Mouse (Mus musculus) stomach, embryonic 14.5 days (tissue): Measurements from ENCODE around the gene Pnmal1. TPM values are rescaled to one million over a fixed set of nuclear protein-coding genes. Genes with fewer than 3 reads are reported as not detected.

ENCODE experiments used
- ATAC-seq: fragments of 200-750 bp; cut with Nextera tagmentation; 2 replicates; pipeline ENCODE4 v1.8.0; 2017; ENCODE audit warnings: low read depth, moderate TSS enrichment; ENCODE audit not compliant: insufficient number of reproducible peaks, insufficient read depth, low FRiP score
- H3K27ac ChIP-seq: fragments of 300-500 bp; sonication (generic); 2 replicates; pipeline ENCODE4 v1.5.1; 2014; ENCODE audit warnings: mild to moderate bottlenecking, low read length, moderate library complexity, mixed read lengths
- H3K27me3 ChIP-seq: fragments of 300-500 bp; sonication (generic); 2 replicates; pipeline ENCODE4 v1.6.1; 2014; ENCODE audit warnings: low read length, control low read depth, mixed read lengths; ENCODE audit not compliant: control insufficient read depth, insufficient read depth
- H3K36me3 ChIP-seq: fragments of 300-500 bp; sonication (generic); 2 replicates; pipeline ENCODE4 v1.6.1; 2014; ENCODE audit warnings: mild to moderate bottlenecking, control low read depth, low read length, moderate library complexity, mixed read lengths; ENCODE audit not compliant: control insufficient read depth, insufficient read depth
- H3K4me1 ChIP-seq: fragments of 300-500 bp; sonication (generic); 2 replicates; pipeline ENCODE4 v1.6.1; 2014; ENCODE audit warnings: low read length, control low read depth, mixed read lengths; ENCODE audit not compliant: control insufficient read depth, insufficient read depth
- H3K4me2 ChIP-seq: fragments of 300-500 bp; sonication (generic); replicated peaks from 2 replicates; pipeline ENCODE4 v1.6.1; 2014; ENCODE audit warnings: low read depth, low read length, control low read depth
- H3K4me3 ChIP-seq: fragments of 300-500 bp; sonication (generic); 2 replicates; pipeline ENCODE4 v1.5.1; 2014; ENCODE audit warnings: low read depth, low read length, control low read depth
- H3K9ac ChIP-seq: fragments of 300-500 bp; sonication (generic); replicated peaks from 2 replicates; pipeline ENCODE4 v1.6.1; 2014; ENCODE audit warnings: low read depth, mild to moderate bottlenecking, control low read depth, low read length, moderate library complexity, mixed read lengths
- H3K9me3 ChIP-seq: fragments of 300-500 bp; sonication (generic); 2 replicates; pipeline ENCODE4 v1.6.1; 2016; ENCODE audit warnings: low read depth, low read length, control low read depth; ENCODE audit not compliant: control insufficient read depth
- WGBS: fragments of 180-500 bp; shearing (Covaris S2); extraction: QIAGEN DNeasy Blood & Tissue Kit; methylation state at CpG from one replicate; pipeline ENCODE4 v1.1.7; 2014; 5-methylcytosine and 5-hydroxymethylcytosine counted together
- polyA plus RNA-seq: library from polyadenylated mRNA; unstranded; fragments of >200 nt; fragmentation: Nextera tagmentation; extraction: Ambion mirVana; gene quantifications from 2 replicates; pipeline ENCODE4 v1.2.1, GENCODE M21; 2014

Gene Pnmal1
- polyA plus RNA-seq, 1 experiment from 2014 or later = 4.2 TPM

DNA sequence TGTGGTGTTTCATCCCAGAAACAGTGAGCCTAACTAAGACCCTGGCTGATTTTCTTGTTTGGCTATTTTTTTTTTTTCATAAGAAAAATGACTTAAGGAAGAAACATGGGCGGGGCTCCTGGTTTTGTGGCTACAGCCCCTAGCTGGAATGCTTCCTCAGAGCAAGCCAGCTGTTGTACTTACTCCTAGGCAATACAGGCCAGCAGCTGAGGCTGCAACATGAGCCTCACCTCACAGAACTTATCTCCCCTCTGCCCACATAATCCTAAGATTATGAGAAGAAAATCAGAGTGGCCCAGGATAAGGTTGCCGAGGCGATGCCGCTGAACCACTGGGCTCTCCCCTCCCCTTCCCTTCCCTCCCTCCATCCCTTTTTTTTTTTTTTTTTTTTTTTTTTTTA is 3.8 kb upstream of the Pnmal1 start:
- H3K36me3 ChIP-seq = no peaks in the 10 kb centered on the region
- H3K27ac ChIP-seq = no peak overlapping the region
- no peak overlapping the region for H3K4me2 ChIP-seq
- H3K9ac ChIP-seq = no peak overlapping the region
- no peaks in the 10 kb centered on the region for H3K9me3 ChIP-seq
- WGBS = 56% methylated on average over 4 of the region's 4 CpGs
- H3K4me1 ChIP-seq = no peaks in the 10 kb centered on the region
- ATAC-seq = no peak
- no peaks in the 10 kb centered on the region for H3K27me3 ChIP-seq
- no peak overlapping the region for H3K4me3 ChIP-seq

DNA sequence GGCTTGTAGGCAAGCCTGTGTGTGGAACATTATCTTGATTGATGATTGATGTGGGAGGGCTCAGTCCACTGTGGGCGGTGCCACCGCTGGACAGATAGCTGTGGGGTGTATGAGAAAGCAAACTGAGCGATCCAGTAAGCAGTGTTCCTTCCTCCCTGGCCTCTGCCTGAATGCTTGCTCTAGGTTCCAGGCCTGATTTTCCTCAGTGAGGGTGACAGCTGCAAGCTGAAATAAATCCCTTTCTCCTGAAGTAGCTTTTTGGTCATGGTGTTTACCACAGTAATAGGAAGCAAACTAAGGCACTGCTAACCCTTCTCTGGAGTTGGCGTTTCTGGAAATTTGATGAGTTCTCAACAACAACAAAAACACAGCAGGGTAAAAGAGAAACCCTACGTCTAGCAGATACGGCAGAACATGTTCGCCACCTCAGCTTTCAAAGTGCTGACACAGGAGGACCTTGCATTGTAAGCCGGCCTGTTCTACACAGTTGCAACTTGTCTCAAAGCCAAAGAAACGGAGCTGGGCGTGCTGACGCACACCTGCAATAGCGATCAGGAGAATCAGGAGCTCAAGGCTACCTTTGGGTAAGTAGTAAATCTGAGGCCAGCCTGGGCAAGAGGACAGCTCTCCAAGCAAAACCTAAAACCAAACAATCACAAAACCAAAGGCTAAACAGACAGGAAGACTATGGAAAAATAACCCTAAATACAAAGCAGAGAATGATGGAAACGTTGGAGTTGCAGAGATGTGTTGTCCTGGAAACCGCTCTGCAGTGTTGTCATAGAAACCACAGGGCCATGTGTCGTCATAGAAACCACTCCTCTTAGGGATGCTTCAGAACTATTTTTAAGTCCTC is 2.8 kb upstream of the Pnmal1 start:
- 63% methylated on average over 15 of the region's 15 CpGs for WGBS
- no peaks in the 10 kb centered on the region for H3K27me3 ChIP-seq
- H3K36me3 ChIP-seq = no peaks in the 10 kb centered on the region
- H3K4me3 ChIP-seq = no peak overlapping the region
- no peaks in the 10 kb centered on the region for H3K9me3 ChIP-seq
- H3K27ac ChIP-seq = no peak overlapping the region
- no peak for ATAC-seq
- no peak overlapping the region for H3K4me2 ChIP-seq
- H3K4me1 ChIP-seq = no peaks in the 10 kb centered on the region
- no peak overlapping the region for H3K9ac ChIP-seq

DNA sequence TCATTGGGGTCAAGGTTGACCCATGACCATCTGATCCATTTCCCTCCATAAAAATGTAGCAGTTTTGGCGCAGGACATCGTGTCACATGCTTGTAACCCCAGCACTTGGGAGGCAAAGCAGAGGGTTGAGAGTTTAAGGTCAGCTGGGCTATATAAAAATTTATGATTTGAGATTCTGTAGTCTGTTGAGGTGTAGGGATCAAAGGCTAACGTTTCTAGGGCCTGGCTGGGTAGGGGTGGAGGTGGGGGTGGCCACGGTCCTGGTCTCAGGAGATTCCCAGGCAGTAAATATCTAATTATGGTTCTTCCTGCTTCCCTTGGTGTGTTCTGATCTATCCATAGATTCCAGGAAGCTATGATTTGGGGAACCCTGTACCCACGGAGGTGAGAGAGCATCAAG is 2.2 kb downstream of the Pnmal1 start:
- Histone ChIP-seq H3K9ac (no peak overlapping the region), H3K27me3 (no peaks in the 10 kb centered on the region), H3K36me3 (no peaks in the 10 kb centered on the region), H3K27ac (no peak overlapping the region), H3K4me2 (no peak overlapping the region), H3K4me1 (no peaks in the 10 kb centered on the region), H3K4me3 (no peak overlapping the region), H3K9me3 (no peaks in the 10 kb centered on the region)
- ATAC-seq = no peak
- 75% methylated on average over 5 of the region's 5 CpGs for WGBS

DNA sequence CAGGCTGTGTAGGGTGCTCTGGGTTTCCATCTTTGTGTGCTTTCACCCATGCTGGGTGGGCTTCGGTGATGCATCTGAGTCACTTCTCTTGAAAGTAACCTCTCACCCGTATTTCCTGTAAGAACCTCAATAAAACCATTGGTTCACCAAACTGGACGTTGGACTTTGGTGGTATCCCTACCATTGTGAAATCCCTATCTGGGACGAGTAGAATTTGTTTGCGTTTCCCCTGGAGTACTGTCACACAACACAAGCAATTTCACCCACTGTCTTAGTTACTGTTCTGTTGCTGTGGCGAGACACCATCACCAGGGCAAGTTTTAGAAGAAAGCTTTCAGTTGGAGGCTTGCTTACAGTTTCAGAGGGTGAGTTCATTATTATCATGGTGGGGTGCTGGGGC is 8.9 kb downstream of the Pnmal1 start:
- H3K9ac ChIP-seq = no peak overlapping the region
- H3K9me3 ChIP-seq = no peaks in the 10 kb centered on the region
- no peak overlapping the region for H3K27ac ChIP-seq
- H3K4me2 ChIP-seq = no peak overlapping the region
- H3K36me3 ChIP-seq = no peaks in the 10 kb centered on the region
- H3K4me3 ChIP-seq = no peak overlapping the region
- WGBS = 85% methylated on average over 6 of the region's 6 CpGs
- ATAC-seq = no peak
- no peaks in the 10 kb centered on the region for H3K4me1 ChIP-seq
- no peaks in the 10 kb centered on the region for H3K27me3 ChIP-seq

DNA sequence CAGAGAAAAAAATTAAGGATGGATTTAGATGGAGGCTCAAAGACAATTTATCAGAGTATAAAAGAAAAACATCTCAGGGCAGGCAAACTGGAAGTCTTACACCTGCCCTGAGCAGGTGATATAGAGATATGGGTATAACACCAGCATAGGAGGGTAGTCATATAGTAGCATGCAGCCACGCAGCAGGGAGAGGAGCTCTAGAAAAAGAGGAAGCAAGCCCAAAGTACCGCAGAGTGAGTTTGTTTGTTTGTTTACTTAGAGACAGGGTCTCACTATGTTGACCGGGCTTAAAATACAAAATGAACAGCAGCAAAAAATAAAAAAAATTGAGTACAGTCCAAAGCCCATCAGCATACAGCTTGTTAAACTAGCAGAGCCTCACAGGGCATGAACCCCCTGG is 11.7 kb downstream of the Pnmal1 start:
- no peaks in the 10 kb centered on the region for H3K27me3 ChIP-seq
- no peak overlapping the region for H3K4me2 ChIP-seq
- WGBS = 88% methylated on average over 3 of the region's 3 CpGs
- H3K27ac ChIP-seq = no peak overlapping the region
- H3K36me3 ChIP-seq = no peaks in the 10 kb centered on the region
- H3K4me1 ChIP-seq = no peaks in the 10 kb centered on the region
- no peak overlapping the region for H3K9ac ChIP-seq
- H3K4me3 ChIP-seq = no peak overlapping the region
- no peaks in the 10 kb centered on the region for H3K9me3 ChIP-seq
- no peak for ATAC-seq

DNA sequence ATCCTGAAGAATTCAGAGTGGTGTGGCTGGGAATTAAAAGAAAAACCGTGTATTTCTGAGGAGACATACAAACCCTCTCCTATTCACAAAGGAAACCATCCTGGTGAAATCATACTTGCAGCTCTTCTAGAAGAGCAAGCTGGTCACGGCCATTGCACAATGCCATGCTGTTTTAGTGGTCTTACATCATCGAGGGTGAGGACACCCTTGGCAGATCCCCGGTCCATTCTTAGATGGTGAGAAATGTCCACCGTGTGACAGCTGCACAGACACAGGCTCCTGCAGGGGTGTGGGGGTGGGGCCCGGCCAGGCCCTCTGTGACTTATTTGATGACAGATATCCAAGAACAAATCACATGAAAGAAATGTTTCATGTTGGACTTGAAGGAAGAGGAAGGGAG is 14.5 kb downstream of the Pnmal1 start:
- Histone ChIP-seq H3K27ac (no peak overlapping the region), H3K27me3 (no peaks in the 10 kb centered on the region), H3K4me3 (no peak overlapping the region), H3K4me1 (no peaks in the 10 kb centered on the region), H3K4me2 (no peak overlapping the region), H3K9me3 (no peaks in the 10 kb centered on the region), H3K36me3 (no peaks in the 10 kb centered on the region), H3K9ac (no peak overlapping the region)
- 69% methylated on average over 6 of the region's 6 CpGs for WGBS
- no peak for ATAC-seq

DNA sequence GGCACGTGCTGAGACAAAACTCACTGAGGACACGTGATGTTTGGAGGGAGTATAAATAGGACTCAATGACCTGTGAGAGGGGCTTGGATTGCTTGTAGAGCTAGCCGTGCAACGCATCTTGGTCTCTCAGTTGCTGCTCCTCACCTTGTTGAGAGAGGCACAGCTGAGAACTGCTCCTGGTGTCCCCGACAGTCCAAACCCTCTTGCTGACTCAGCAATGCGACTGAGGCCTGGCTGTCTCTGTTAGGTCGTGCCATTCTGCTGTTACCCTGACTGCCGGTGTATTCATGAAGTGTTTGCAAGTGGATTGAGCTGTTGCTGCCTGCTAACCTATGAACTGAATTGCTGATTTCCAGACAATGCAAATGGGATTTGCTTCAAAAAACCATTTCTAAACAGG is 16.8 kb downstream of the Pnmal1 start:
- Histone ChIP-seq H3K27me3 (no peaks in the 10 kb centered on the region), H3K36me3 (no peaks in the 10 kb centered on the region), H3K4me1 (peaks cover 3% of the 10 kb centered on the region; the same call in 1 of the 2 replicates), H3K9me3 (no peaks in the 10 kb centered on the region), H3K4me2 (no peak overlapping the region), H3K27ac (no peak overlapping the region), H3K9ac (no peak overlapping the region), H3K4me3 (no peak overlapping the region)
- 50% methylated on average over 8 of the region's 8 CpGs for WGBS
- ATAC-seq = no peak

DNA sequence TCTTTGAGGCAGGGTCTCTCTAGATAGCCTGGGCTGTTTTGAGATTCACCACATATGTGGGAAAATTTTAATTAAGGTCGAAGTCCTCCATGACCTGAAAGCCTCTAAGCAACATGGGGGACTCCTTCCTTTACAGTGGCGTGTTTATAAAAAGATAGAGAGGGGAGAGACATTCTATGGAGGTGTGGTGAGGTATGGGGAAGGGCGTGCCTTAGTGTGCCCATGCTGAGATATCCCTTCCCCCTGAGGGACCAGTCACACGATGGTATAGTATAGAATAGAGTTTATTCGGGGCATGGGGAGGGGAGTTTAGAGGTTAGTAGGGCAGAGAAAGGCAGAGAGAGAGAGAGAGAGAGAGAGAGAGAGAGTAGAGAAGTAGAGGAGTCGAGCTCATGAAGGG is 18.7 kb downstream of the Pnmal1 start:
- H3K9ac ChIP-seq = no peak overlapping the region
- no peaks in the 10 kb centered on the region for H3K27me3 ChIP-seq
- H3K27ac ChIP-seq = no peak overlapping the region
- WGBS = 66% methylated on average over 6 of the region's 6 CpGs
- H3K4me1 ChIP-seq = peaks cover 3% of the 10 kb centered on the region; the same call in 1 of the 2 replicates
- ATAC-seq = no peak
- H3K36me3 ChIP-seq = no peaks in the 10 kb centered on the region
- H3K4me2 ChIP-seq = no peak overlapping the region
- H3K4me3 ChIP-seq = no peak overlapping the region
- no peaks in the 10 kb centered on the region for H3K9me3 ChIP-seq

DNA sequence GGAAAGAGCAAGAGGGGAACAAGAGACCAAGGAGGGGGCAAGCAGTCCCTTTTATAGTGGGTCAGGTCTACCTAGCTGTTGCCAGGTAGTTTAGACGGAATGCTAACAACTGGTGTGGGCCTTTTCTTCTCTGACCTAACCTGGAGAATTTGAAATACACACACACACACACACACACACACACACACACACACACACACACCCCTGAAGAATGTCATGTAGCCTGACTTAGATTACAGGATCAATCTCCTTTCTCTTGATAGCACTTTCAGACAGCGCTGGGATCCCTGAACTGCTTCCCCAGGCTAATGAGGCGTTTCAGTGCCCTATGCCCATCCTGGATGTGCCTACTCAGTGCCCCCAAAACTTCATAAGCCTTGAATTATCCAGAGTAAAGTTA is 19.1 kb downstream of the Pnmal1 start:
- Histone ChIP-seq H3K9ac (no peak overlapping the region), H3K27ac (no peak overlapping the region), H3K36me3 (no peaks in the 10 kb centered on the region), H3K27me3 (no peaks in the 10 kb centered on the region), H3K4me1 (peaks cover 3% of the 10 kb centered on the region; the same call in 1 of the 2 replicates), H3K4me2 (no peak overlapping the region), H3K4me3 (no peak overlapping the region), H3K9me3 (no peaks in the 10 kb centered on the region)
- ATAC-seq = no peak
- WGBS = 94% methylated on average over 3 of the region's 3 CpGs
